In the genomic region with DNA sequence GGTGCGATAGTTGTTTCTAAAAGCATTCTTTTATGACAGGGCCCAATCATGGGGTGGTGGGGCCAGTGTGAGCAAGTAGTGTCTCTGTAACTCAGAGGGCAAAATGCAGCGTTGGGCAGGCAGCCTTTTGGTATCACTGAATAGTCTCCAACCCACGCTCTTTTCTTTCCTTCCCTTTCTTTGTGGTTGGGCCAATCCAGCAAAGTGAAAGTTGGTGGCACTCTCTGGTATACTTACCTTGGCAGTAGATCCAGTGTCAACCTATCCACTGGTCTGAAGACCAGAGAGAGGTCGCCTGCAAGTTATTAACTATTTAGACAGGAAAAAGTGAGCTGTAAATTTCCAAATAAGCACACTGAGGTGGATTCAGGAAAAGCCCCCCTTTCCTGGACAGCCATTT, we compare ENCODE assay signal across 28 mouse cellular contexts.
"Had no signal": no experiment of that assay in that cellular context is flagged by ENCODE, and none has a peak within 500 bp of the region (broad histone marks: within the 10 kb centered on the region; RNA-seq: fewer than 3 reads in every experiment).

No protein-coding gene starts in this region.

- H3K9ac ChIP-seq: embryonic facial prominence, embryonic 12.5 days; embryonic facial prominence, embryonic 13.5 days; embryonic facial prominence, embryonic 15.5 days; forebrain, embryonic 12.5 days; forebrain, embryonic 13.5 days; forebrain, embryonic 15.5 days; forebrain, postnatal 0 days had no signal

- H3K9me3 ChIP-seq: embryonic facial prominence, embryonic 10.5 days; embryonic facial prominence, embryonic 12.5 days; embryonic facial prominence, embryonic 13.5 days; embryonic facial prominence, embryonic 15.5 days; forebrain, embryonic 10.5 days; forebrain, embryonic 12.5 days; forebrain, embryonic 13.5 days; forebrain, embryonic 15.5 days had no signal

- H3K27ac ChIP-seq: embryonic facial prominence, embryonic 10.5 days; embryonic facial prominence, embryonic 12.5 days; embryonic facial prominence, embryonic 13.5 days; embryonic facial prominence, embryonic 15.5 days; forebrain, embryonic 10.5 days; forebrain, embryonic 12.5 days; forebrain, embryonic 13.5 days; forebrain, embryonic 15.5 days; gastrocnemius, adult 2 months; heart, adult 2 months had no signal

- H3K4me2 ChIP-seq: embryonic facial prominence, embryonic 12.5 days; embryonic facial prominence, embryonic 13.5 days; embryonic facial prominence, embryonic 15.5 days; forebrain, embryonic 12.5 days; forebrain, embryonic 13.5 days; forebrain, embryonic 15.5 days had no signal

- ATAC-seq: forebrain, embryonic 13.5 days; forebrain, embryonic 14.5 days; forebrain, embryonic 15.5 days; forebrain, embryonic 16.5 days; forebrain, postnatal 0 days had no signal

- H3K27me3 ChIP-seq: embryonic facial prominence, embryonic 13.5 days; embryonic facial prominence, embryonic 15.5 days; forebrain, embryonic 12.5 days; forebrain, embryonic 13.5 days; forebrain, embryonic 15.5 days had no signal

- H3K36me3 ChIP-seq: embryonic facial prominence, embryonic 10.5 days; embryonic facial prominence, embryonic 12.5 days; embryonic facial prominence, embryonic 13.5 days; embryonic facial prominence, embryonic 15.5 days; forebrain, embryonic 10.5 days; forebrain, embryonic 12.5 days; forebrain, embryonic 15.5 days had no signal

- H3K4me3 ChIP-seq: embryonic facial prominence, embryonic 10.5 days; embryonic facial prominence, embryonic 12.5 days; embryonic facial prominence, embryonic 13.5 days; embryonic facial prominence, embryonic 15.5 days; erythroblast, embryonic 14.5 days; forebrain, embryonic 10.5 days; forebrain, embryonic 12.5 days; forebrain, embryonic 13.5 days; forebrain, embryonic 15.5 days; gastrocnemius, adult 2 months; heart, adult 2 months had no signal

- DNase-seq: cerebellum, adult 8-10 months; cerebellum, adult 9-10 months; cerebellum, adult 9-11 months; cerebellum, postnatal 10 days; cerebellum, postnatal 14 days; cerebellum, postnatal 25 days; cerebellum, postnatal 36 days; embryo, embryonic 11 days; forebrain, postnatal 0 days; gastrocnemius, adult 2 months; gastrocnemius, postnatal 10 days; gastrocnemius, postnatal 14 days; gastrocnemius, postnatal 25 days; gastrocnemius, postnatal 36 days; heart, adult 11 months; heart, adult 18-20 months; heart, adult 2 months had no signal

- H3K4me1 ChIP-seq: embryonic facial prominence, embryonic 12.5 days; embryonic facial prominence, embryonic 13.5 days; embryonic facial prominence, embryonic 15.5 days; forebrain, embryonic 12.5 days; forebrain, embryonic 13.5 days; forebrain, embryonic 15.5 days had no signal
